Mouse (Mus musculus) embryo, embryonic 10 days (tissue): ENCODE results near the gene Nrd1.
A peak's percentile ranks its signal among the peaks of the same experiment; 100 is the strongest.

Experiments used
- DNase-seq: peaks from one replicate; pipeline ENCODE4 v3.0.0-alpha.2; 2015; ENCODE audit warnings: low spot score

Gene Nrd1

DNA sequence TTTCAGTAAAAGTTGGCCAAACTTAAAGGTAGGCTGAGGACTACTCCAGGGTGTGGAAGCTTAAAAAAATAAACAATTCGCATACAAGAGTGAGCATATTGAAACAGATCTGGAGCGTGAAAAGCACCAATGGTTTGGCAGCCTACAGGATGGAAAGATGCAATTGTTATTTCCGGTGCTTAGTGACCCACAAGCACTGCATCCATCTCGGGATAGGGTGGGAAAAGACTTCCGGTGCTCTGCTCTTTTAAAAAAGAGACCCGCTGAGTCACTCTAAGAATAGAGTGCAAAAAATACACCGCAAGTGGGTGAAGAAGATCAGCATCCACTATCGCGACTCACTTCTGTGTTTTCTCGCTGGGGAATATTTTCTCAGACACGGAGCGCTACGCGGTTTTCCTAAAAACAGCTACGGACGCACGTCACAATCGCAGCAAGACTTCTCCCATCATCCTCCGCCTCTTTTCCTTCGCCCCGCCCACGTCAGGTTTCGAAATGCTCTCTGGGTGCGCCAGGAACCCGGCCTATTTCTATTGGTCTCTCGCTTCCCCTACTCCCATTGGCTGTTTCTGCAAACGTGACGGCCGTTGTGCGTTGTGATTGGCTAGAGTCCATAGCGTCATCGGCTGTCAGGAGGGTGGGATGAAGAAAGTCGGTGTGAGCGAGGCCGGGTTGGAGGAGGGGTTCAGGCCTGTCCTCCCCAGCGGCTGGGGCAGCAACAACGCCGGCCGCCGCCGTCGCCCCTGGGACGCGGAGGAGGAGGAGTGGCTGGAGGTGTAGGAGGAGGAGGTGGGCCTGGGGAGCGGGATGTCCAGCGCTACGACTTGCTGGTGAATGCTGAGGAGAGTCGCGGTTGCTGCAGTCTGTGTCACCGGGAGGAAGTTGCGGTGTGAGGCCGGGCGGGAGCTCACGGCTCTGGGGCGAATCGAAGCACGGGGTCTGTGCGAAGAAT, at the start of gene Nrd1:
Gene Nrd1 (plus strand): TSS at position 657 of the 952 bp plus-strand sequence.
- DNase-seq = peak; percentile 100

- no peak for DNase-seq
Measured at GRCm38 (mm10) chr4:108951663-108952062, 48.8 kb upstream of the Nrd1 start.

GRCm38 (mm10) chr4:108959696-108960095, 40.8 kb upstream of the Nrd1 start:
- DNase-seq = no peak

GRCm38 (mm10) chr4:108960619-108961460, 39.6 kb upstream of the Nrd1 start:
- no peak for DNase-seq

DNA sequence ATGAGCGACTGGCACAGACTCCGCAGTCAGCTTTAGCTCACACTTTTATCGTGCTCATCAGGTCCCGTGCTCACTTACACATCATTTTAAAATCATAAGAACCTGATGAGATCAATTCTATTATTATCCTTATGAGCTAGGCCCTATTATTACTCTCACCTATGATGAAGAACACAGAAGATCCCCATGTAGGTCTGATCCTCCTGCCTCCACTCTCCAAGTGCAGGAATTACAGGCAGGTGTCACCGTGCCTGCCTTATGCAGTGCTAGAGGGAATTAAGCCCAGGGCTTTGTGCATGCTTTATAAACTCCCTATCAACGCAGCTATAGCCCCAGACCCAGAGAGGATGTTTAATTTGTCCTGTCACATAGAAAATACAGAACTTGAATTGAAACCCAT, 37.4 kb upstream of the Nrd1 start:
- no peak for DNase-seq

DNA sequence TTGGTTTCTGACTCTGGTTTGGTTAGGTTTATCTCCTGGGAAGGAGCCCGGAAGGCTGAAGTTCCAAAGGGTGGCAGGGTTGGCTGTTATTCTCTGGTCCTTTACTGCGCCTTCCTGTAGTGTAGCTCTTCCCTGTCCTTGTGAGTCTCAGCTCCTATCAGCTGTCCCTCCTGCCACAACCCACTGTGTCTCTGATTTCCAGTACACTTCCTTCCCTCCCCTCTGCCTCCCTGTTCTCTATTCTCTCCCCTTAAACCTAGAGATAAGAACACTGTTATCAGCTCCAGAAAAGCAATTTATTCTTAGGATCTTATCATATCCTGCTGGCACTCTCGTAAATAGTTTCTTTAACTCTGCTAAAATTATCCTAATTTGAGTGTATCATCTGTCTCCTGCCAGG, 30.9 kb upstream of the Nrd1 start:
- no peak for DNase-seq

DNA sequence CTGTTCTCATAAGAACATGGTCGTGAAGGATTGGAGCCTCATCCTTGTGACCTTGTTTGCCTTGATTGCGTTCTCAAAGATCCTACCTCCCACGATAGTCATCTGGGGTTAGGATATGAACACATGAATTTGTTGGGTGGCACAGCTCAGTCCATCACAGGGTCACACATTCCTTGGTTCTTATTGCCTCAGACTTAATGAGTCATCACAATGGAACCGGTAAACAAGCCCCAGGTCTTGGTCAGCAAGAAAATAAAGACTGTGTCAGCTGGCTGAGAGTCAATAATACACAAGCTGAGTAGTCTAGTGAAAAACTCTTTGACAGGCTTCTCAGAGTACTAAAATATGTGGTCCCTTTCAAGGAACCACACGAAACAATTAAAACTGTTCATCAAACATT, 29.4 kb upstream of the Nrd1 start:
- DNase-seq = no peak

DNA sequence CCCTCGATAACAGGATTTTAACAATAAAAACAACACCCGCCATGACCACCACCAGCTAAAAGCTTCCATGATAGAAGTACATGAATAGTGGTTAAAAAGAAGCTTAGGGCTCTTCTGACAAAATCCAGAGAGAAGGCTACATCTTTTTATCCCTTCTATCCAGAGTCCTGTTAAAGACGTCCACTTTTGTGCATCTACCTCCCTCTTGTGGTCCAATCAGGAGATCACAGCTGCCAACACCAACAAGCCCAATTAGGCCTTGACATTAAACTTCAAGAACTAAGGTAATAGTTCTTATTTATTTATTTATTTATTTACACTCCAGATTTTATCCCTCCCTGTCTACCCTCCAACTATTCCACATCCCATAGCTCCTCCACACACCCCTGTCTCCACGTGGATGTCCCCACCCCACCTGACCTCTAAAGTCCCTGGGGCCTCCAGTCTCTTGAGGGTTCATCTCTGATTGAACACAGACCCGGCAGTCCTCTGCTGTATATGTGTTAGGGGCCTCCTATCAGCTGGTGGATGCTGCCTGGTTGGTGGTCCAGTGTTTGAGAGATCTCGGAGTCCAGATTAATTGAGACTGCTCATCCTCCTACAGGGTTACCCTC, 23.9 kb upstream of the Nrd1 start:
- DNase-seq = peak; percentile 75

GRCm38 (mm10) chr4:108986833-108987472, 13.5 kb upstream of the Nrd1 start:
- DNase-seq = no peak

DNA sequence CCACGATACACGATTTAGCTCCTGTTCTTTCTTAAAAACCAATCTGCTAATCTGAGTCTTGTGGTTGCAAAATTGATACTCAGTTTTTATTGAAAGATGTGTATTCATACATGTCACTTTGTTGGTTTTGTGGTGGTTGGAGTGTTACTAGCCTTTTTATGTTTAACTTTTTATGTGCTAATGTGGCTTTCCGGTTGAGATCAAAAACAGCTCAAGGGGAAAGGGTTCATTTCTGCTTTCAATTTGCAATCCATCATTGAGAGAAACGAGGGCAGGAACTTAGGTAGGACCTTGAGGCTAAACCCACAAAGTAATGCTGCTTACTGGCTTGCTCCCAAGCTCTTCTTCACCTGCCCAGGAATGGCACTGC, 13.0 kb upstream of the Nrd1 start:
- no peak for DNase-seq

DNA sequence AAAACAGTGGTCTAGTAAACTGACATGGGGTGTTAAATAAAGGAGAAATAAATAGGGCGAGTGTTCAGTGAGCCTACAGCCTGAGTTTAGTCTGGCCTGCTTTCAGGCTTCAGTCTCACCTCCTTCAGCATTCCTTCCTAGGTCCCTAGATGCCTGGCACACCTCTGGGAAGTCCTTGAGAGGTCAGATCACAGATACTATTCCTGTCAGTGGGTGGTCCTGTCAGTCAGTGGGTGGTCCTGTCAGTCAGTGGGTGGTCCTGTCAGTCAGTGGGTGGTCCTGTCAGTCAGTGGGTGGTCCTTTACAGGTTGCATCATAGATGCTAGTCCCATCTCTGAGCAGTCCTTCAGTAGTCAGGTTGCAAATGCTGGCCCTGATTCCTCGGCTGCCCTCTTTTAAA, 11.0 kb upstream of the Nrd1 start:
- no peak for DNase-seq

DNA sequence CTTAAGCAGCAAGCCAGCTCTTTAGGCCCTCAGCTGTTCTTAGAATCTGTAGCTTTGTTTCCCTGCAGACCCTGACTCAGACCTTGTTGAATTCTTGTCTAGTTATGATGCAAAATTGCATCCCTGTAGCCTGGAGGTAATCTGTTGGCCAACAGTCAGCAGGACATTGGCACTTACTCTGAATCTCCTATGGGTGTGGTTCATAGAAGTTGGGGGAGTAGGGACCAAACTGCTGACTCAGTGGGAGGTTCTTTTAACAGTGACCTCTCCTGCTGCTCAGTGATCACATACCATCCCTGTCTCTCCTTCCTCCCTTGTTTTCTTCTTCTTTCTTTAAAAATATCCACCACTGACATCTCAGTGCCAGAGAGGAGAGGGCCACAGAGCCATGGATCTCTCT, 10.4 kb upstream of the Nrd1 start:
- DNase-seq = no peak

DNA sequence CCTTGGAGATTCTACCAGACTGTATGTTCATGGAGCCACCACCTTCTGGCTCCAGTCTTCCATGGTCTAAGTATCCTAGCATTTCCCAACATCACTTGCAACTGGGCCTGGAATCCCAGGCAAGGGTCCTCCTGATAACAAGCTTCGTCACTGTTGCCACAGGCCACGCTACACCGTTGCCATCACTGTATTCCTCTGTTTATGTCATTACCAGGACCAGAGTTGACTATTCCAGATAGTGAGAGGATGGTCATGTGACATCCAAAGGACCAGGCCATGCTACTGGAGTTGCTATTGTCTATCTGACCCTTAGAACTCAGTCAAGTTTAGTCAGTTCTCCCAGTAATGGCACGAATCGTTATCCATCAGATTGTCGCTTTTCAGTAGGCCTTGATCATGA, 9.9 kb upstream of the Nrd1 start:
- DNase-seq = no peak

GRCm38 (mm10) chr4:108991811-108992210, 8.6 kb upstream of the Nrd1 start:
- no peak for DNase-seq

- no peak for DNase-seq
Measured at GRCm38 (mm10) chr4:108992978-108993377, 7.5 kb upstream of the Nrd1 start.

- DNase-seq = no peak
Measured at GRCm38 (mm10) chr4:109000961-109001360, 506 bp downstream of the Nrd1 start.

DNA sequence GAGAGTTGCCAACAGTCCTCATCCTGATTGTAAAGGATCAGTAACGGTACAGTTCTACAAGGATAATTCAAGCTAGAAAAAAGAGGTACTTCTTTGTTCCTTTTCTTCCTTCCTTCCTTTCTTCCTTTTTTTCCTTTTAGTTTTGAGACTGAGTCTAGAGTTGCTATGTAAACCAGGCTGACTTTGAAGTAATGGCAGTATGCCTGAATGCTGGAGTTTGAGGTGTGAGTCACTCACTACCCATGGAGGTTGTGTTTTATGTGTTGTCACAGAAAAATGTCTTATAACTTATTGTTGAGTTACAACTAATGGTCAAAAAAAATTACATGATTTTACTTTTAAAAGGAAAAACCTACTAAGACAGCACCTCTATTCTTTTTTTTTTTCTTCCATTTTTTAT, 7.6 kb downstream of the Nrd1 start:
- DNase-seq = no peak

DNA sequence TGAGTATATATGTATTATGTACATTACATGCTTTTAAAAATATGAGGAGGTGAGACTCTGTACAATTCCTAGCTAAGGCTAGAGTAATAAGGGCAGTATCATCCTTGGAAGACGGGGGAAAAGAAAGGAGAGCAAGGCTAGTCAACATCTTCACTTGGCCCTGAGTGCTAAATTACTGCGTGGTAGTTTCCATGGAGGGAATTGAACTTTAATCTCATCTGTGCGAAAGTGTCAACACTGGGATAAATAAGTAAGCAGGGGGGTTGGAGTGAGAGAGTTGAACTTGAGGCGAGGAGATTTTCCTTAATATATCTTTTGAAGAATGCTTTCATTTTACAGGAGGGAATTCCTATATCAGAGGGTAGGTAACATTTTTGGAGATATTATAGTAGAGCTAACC, 13.6 kb downstream of the Nrd1 start:
- DNase-seq = no peak

DNA sequence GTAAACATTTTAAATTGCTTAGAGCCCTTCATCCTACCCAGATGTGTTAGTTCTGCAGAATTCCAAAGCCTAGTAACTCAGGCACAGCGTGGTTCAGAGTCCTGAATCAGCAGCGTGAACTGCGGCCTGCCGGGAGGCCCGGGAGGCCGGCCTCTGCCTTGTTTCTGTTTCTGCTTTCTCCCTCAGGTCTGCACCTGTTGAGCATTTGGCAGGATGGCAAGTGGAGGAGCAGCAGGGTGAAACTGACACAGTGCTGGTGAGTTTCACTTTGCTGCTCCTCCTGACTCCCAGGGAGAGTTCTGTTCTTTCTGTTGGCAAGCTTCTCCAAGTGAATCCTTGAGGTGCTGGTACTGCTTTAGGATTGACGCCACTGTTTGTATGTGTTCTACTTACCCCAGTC, 17.0 kb downstream of the Nrd1 start:
- DNase-seq = no peak

GRCm38 (mm10) chr4:109019301-109019700, 18.8 kb downstream of the Nrd1 start:
- DNase-seq = no peak

DNA sequence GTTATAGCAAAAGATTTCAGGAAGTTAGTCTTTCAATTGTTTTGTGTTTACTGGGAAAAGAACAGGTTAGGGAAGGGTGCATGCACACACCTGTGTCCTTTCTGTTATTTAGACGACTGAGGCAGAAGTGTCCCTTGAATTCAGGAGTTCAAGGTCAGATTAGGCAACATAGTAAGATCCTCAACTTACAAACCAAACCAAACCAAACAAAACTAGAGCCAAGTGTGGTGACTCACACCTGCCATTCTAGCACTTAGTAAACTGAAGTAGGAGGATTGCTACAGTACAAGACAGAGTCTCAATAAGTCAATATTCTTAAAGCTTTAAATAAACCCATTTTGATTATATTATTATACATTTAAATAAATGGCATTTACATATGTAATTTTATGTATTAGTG, 21.5 kb downstream of the Nrd1 start:
- no peak for DNase-seq

DNA sequence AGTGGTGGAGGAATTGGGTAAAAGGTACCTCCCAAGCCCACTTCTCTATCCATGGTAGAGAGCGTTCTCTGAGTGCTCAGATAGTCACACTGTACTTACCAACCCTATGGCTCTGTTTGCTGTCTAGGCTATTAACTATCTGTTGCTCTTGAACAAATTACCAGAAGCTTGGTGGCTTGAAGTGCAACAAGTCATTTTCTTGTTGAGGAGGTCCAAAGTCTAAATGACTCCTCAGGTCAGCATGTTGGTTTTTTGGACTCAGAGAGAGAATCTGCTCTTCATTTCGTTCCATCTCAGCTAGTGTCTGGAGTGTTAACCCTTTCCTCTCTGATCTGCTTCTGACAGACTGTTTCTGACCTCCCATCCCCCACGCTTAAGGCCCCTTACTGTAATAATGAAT, 24.6 kb downstream of the Nrd1 start:
- no peak for DNase-seq
